Mouse (Mus musculus) MEL (cell line): ENCODE data around the gene Dlg2.

Experiments
- CHD2 ChIP-seq: IDR thresholded peaks from 2 replicates; pipeline ENCODE4 v1.6.1; 2011; ENCODE audit warnings: low read length, improper control_type of control experiment
- POLR2AphosphoS2 ChIP-seq: IDR thresholded peaks from 2 replicates; pipeline ENCODE4 v1.6.1; 2011; ENCODE audit warnings: low read length, improper control_type of control experiment

DNA sequence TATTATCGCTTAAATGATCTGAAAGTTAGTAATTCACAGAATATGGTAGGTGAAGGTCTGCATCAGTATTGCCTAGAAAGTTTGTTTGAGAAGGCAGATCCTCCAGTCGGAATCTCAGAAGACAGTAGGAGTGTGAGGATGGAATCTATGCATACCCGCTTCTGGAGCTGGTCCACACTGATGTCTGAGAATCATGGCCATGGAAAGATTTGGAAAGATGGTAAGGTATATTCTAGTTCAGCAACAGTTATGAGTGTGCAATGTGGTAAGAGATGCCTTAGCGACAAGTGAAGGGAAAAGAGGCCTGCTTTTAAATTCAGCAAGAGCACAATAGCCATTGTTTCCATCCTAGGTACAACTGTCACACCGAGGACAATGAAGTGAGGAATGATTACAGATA, 464.3 kb downstream of the Dlg2 start:
- TF ChIP-seq POLR2AphosphoS2 (no peak), CHD2 (no peak)
